Mouse (Mus musculus) forebrain, embryonic 13.5 days (tissue): ENCODE results near the gene Thsd7a. TPM values are rescaled to one million over a fixed set of nuclear protein-coding genes. Genes with fewer than 3 reads are reported as not detected.

Experiments
- ATAC-seq: fragments of 200-750 bp; cut with Nextera tagmentation; 2 replicates; pipeline ENCODE4 v1.8.0; 2017
- H3K27ac ChIP-seq: fragments of 300-500 bp; sonication (generic); 2 replicates; pipeline ENCODE4 v1.5.1; 2015; ENCODE audit warnings: inconsistent platforms, mild to moderate bottlenecking, moderate library complexity
- H3K27me3 ChIP-seq: fragments of 300-500 bp; sonication (generic); 2 replicates; pipeline ENCODE4 v1.6.1; 2015; ENCODE audit warnings: mild to moderate bottlenecking, inconsistent platforms
- H3K36me3 ChIP-seq: fragments of 300-500 bp; sonication (generic); 2 replicates; pipeline ENCODE4 v1.6.1; 2015; ENCODE audit warnings: mild to moderate bottlenecking, inconsistent platforms; ENCODE audit not compliant: poor library complexity, severe bottlenecking
- H3K4me1 ChIP-seq: fragments of 300-500 bp; sonication (generic); 2 replicates; pipeline ENCODE4 v1.6.1; 2015; ENCODE audit warnings: inconsistent platforms
- H3K4me2 ChIP-seq: fragments of 300-500 bp; sonication (generic); 2 replicates; pipeline ENCODE4 v1.6.1; 2015; ENCODE audit warnings: inconsistent platforms, mild to moderate bottlenecking, moderate library complexity
- H3K4me3 ChIP-seq: fragments of 300-500 bp; sonication (generic); 2 replicates; pipeline ENCODE4 v1.5.1; 2015; ENCODE audit warnings: mild to moderate bottlenecking, inconsistent platforms
- H3K9ac ChIP-seq: fragments of 300-500 bp; sonication (generic); 2 replicates; pipeline ENCODE4 v1.6.1; 2015; ENCODE audit warnings: mild to moderate bottlenecking, inconsistent platforms
- H3K9me3 ChIP-seq: fragments of 300-500 bp; sonication (generic); replicated peaks from 2 replicates; pipeline ENCODE4 v1.6.1; 2016; ENCODE audit warnings: inconsistent platforms
- WGBS: fragments of 180-500 bp; shearing (Covaris S2); methylation state at CpG from one replicate; pipeline ENCODE4 v1.1.7; 2015; 5-methylcytosine and 5-hydroxymethylcytosine counted together
- polyA plus RNA-seq: library from polyadenylated mRNA; unstranded; fragments of >200 nt; fragmentation: Nextera tagmentation; extraction: Ambion mirVana; gene quantifications from 2 replicates; pipeline ENCODE4 v1.2.1, GENCODE M21; 2015

Thsd7a gene
- polyA plus RNA-seq, 1 experiment from 2014 or later = 13.4 TPM

- no peak overlapping the region for H3K4me3 ChIP-seq
- H3K36me3 ChIP-seq = no peaks in the 10 kb centered on the region
- 0 out of 2 replicates have a peak, but pooled peaks cover 3% of the 10 kb centered on the region for H3K4me1 ChIP-seq
- H3K27me3 ChIP-seq = no peaks in the 10 kb centered on the region
- no peak overlapping the region for H3K9ac ChIP-seq
- no peak for ATAC-seq
- no peak overlapping the region for H3K27ac ChIP-seq
- 84% methylated on average over 2 of the region's 2 CpGs for WGBS
- no peaks in the 10 kb centered on the region for H3K9me3 ChIP-seq
- H3K4me2 ChIP-seq = no peak overlapping the region
Observed at GRCm38 (mm10) chr6:12353573-12353972, 395.6 kb downstream of the Thsd7a start.

- ATAC-seq = peak; percentile 54
- H3K36me3 ChIP-seq = no peaks in the 10 kb centered on the region
- no peak overlapping the region for H3K27ac ChIP-seq
- H3K9ac ChIP-seq = no peak overlapping the region
- 0 out of 2 replicates have a peak, but pooled peaks cover 3% of the 10 kb centered on the region for H3K4me1 ChIP-seq
- no peak overlapping the region for H3K4me2 ChIP-seq
- 54% methylated on average over 9 of the region's 9 CpGs for WGBS
- H3K9me3 ChIP-seq = no peaks in the 10 kb centered on the region
- no peaks in the 10 kb centered on the region for H3K27me3 ChIP-seq
- H3K4me3 ChIP-seq = no peak overlapping the region
Observed at GRCm38 (mm10) chr6:12352165-12352719, 397.0 kb downstream of the Thsd7a start.

- ATAC-seq = peak; percentile 42
- H3K4me1 ChIP-seq = 0 out of 2 replicates have a peak, but pooled peaks cover 3% of the 10 kb centered on the region
- no peak overlapping the region for H3K27ac ChIP-seq
- H3K9ac ChIP-seq = no peak overlapping the region
- 49% methylated on average over 5 of the region's 5 CpGs for WGBS
- no peaks in the 10 kb centered on the region for H3K9me3 ChIP-seq
- no peaks in the 10 kb centered on the region for H3K27me3 ChIP-seq
- H3K4me2 ChIP-seq = no peak overlapping the region
- no peaks in the 10 kb centered on the region for H3K36me3 ChIP-seq
- no peak overlapping the region for H3K4me3 ChIP-seq
Observed at GRCm38 (mm10) chr6:12350753-12351152, 398.5 kb downstream of the Thsd7a start.

GRCm38 (mm10) chr6:12349105-12349759 is 400.0 kb downstream of the Thsd7a start:
- Histone ChIP-seq H3K27me3 (no peaks in the 10 kb centered on the region), H3K36me3 (no peaks in the 10 kb centered on the region), H3K9me3 (no peaks in the 10 kb centered on the region), H3K9ac (no peak overlapping the region), H3K4me3 (no peak overlapping the region), H3K27ac (no peak overlapping the region), H3K4me1 (0 out of 2 replicates have a peak, but pooled peaks cover 3% of the 10 kb centered on the region), H3K4me2 (no peak overlapping the region)
- 48% methylated on average over 3 of the region's 3 CpGs for WGBS
- peak; percentile 44; the same call in 1 of the 2 replicates for ATAC-seq

GRCm38 (mm10) chr6:12348667-12349066 is 400.5 kb downstream of the Thsd7a start:
- no peaks in the 10 kb centered on the region for H3K27me3 ChIP-seq
- H3K4me2 ChIP-seq = no peak overlapping the region
- no peak overlapping the region for H3K4me3 ChIP-seq
- no peaks in the 10 kb centered on the region for H3K9me3 ChIP-seq
- 0 out of 2 replicates have a peak, but pooled peaks cover 3% of the 10 kb centered on the region for H3K4me1 ChIP-seq
- H3K27ac ChIP-seq = no peak overlapping the region
- no peak for ATAC-seq
- H3K36me3 ChIP-seq = no peaks in the 10 kb centered on the region
- no peak overlapping the region for H3K9ac ChIP-seq

GRCm38 (mm10) chr6:12336590-12337584 is 412.3 kb downstream of the Thsd7a start:
- Histone ChIP-seq H3K36me3 (no peaks in the 10 kb centered on the region), H3K4me1 (peaks cover 19% of the 10 kb centered on the region), H3K9ac (no peak overlapping the region), H3K9me3 (no peaks in the 10 kb centered on the region), H3K4me3 (no peak overlapping the region), H3K27ac (peak overlapping the region; percentile 59; the same call in 1 of the 2 replicates), H3K27me3 (no peaks in the 10 kb centered on the region), H3K4me2 (no peak overlapping the region)
- WGBS = 54% methylated on average over 14 of the region's 14 CpGs
- peak; percentile 93 for ATAC-seq

- Histone ChIP-seq H3K4me2 (no peak overlapping the region), H3K9ac (no peak overlapping the region), H3K4me1 (no peaks in the 10 kb centered on the region), H3K9me3 (no peaks in the 10 kb centered on the region), H3K27me3 (no peaks in the 10 kb centered on the region), H3K27ac (no peak overlapping the region), H3K4me3 (no peak overlapping the region), H3K36me3 (no peaks in the 10 kb centered on the region)
- 61% methylated on average over 7 of the region's 7 CpGs for WGBS
- ATAC-seq = peak; percentile 62
Observed at GRCm38 (mm10) chr6:12315070-12315909, 433.9 kb downstream of the Thsd7a start.

- no peak overlapping the region for H3K4me3 ChIP-seq
- H3K9ac ChIP-seq = no peak overlapping the region
- 79% methylated on average over 2 of the region's 2 CpGs for WGBS
- H3K4me1 ChIP-seq = no peaks in the 10 kb centered on the region
- no peak overlapping the region for H3K4me2 ChIP-seq
- no peaks in the 10 kb centered on the region for H3K36me3 ChIP-seq
- ATAC-seq = no peak
- peaks cover 6% of the 10 kb centered on the region for H3K9me3 ChIP-seq
- no peaks in the 10 kb centered on the region for H3K27me3 ChIP-seq
- no peak overlapping the region for H3K27ac ChIP-seq
Observed at GRCm38 (mm10) chr6:12307502-12307901, 441.7 kb downstream of the Thsd7a start.

GRCm38 (mm10) chr6:12262641-12263400 is 486.4 kb downstream of the Thsd7a start:
- Histone ChIP-seq H3K4me3 (no peak overlapping the region), H3K9me3 (no peaks in the 10 kb centered on the region), H3K27ac (no peak overlapping the region), H3K4me2 (no peak overlapping the region), H3K27me3 (no peaks in the 10 kb centered on the region), H3K9ac (no peak overlapping the region), H3K36me3 (no peaks in the 10 kb centered on the region), H3K4me1 (peaks cover 20% of the 10 kb centered on the region)
- no peak for ATAC-seq
- 84% methylated on average over 15 of the region's 15 CpGs for WGBS
